ENCODE assay signal across 8 mouse cellular contexts in genomic region chr9:65214778-65215493, GRCm38 (mm10). TPM values are rescaled to one million over a fixed set of nuclear protein-coding genes. Genes with fewer than 3 reads are reported as not detected.
DNase-seq lines count a peak whose midpoint lies in the region; ATAC-seq and TF ChIP-seq lines count a peak whose summit lies in the region.

No protein-coding gene starts in this region.

- H3K27ac ChIP-seq in forebrain, embryonic 11.5 days (ENCODE audit: low read depth, low read length): peak overlapping the region; percentile 81
- H3K27ac ChIP-seq in heart, embryonic 16.5 days (ENCODE audit: low read length): peak overlapping the region; percentile 77
- peak overlapping the region; percentile 99 for H3K27ac ChIP-seq in liver, embryonic 16.5 days (ENCODE audit: low read length)
- peak overlapping the region; percentile 79 for H3K27ac ChIP-seq in neural tube, embryonic 12.5 days
- H3K27ac ChIP-seq in testis, adult 2 months (ENCODE audit: control insufficient read depth, insufficient read depth, low read depth, low read length): peak overlapping the region; percentile 90

- ATAC-seq in forebrain, embryonic 11.5 days (replicated peaks; ENCODE audit: low FRiP score): peak; percentile 94
- ATAC-seq in heart, embryonic 16.5 days (replicated peaks; ENCODE audit: extremely low read depth, insufficient read depth, low FRiP score): peak; percentile 96
- ATAC-seq in liver, embryonic 16.5 days (ENCODE audit: low read depth): peak; percentile 91
- ATAC-seq in neural tube, embryonic 12.5 days (ENCODE audit: low FRiP score, low read depth): peak; percentile 94

- peak; percentile 55 to 66 for DNase-seq in CD8-positive naive resting alpha-beta T cell, adult 2 months (ENCODE audit: low read depth in 2 of 2, low spot score in 2 of 2)
- peak; percentile 76 for DNase-seq in c-Kit-positive CD71-negative TER-119-negative erythroid progenitor cells, embryonic 14.5 days (ENCODE audit: low read depth)
- peak; percentile 94 for DNase-seq in forebrain, embryonic 11.5 days (ENCODE audit: low spot score)
- DNase-seq in kidney, postnatal 36 days: peak; percentile 94 to 96

- TF ChIP-seq CTCF in testis, adult 2 months (IDR thresholded peaks at IDR 0.05; ENCODE audit: control insufficient read depth, insufficient read depth, insufficient replicate concordance, low read depth, low read length): no peak

- no peaks in the 10 kb centered on the region for H3K9me3 ChIP-seq in forebrain, embryonic 11.5 days (ENCODE audit: control insufficient read depth, low read length)
- no peaks in the 10 kb centered on the region for H3K9me3 ChIP-seq in heart, embryonic 16.5 days (replicated peaks; ENCODE audit: control insufficient read depth, low read length)
- no peaks in the 10 kb centered on the region for H3K9me3 ChIP-seq in liver, embryonic 16.5 days (replicated peaks; ENCODE audit: control insufficient read depth, low read length)
- H3K9me3 ChIP-seq in neural tube, embryonic 12.5 days: no peaks in the 10 kb centered on the region

- H3K4me2 ChIP-seq in forebrain, embryonic 11.5 days (ENCODE audit: low read depth, low read length, severe bottlenecking): peak overlapping the region; percentile 94
- H3K4me2 ChIP-seq in heart, embryonic 16.5 days (ENCODE audit: low read depth, low read length): peak overlapping the region; percentile 97
- peak overlapping the region; percentile 95 for H3K4me2 ChIP-seq in liver, embryonic 16.5 days (ENCODE audit: low read depth, low read length)
- peak overlapping the region; percentile 90 for H3K4me2 ChIP-seq in neural tube, embryonic 12.5 days (replicated peaks)

- peak; percentile 41; the same call in 1 of the 2 replicates for TF ChIP-seq POLR2A in testis, adult 2 months (IDR thresholded peaks at IDR 0.05; ENCODE audit: control insufficient read depth, low read depth, low read length)

- H3K36me3 ChIP-seq in forebrain, embryonic 11.5 days (ENCODE audit: control insufficient read depth, insufficient read depth, low read length): no peaks in the 10 kb centered on the region
- no peaks in the 10 kb centered on the region for H3K36me3 ChIP-seq in heart, embryonic 16.5 days (ENCODE audit: control insufficient read depth, insufficient read depth)
- H3K36me3 ChIP-seq in liver, embryonic 16.5 days (ENCODE audit: control insufficient read depth, insufficient read depth): no peaks in the 10 kb centered on the region
- no peaks in the 10 kb centered on the region for H3K36me3 ChIP-seq in neural tube, embryonic 12.5 days
- H3K36me3 ChIP-seq in testis, adult 2 months (ENCODE audit: control insufficient read depth, insufficient read depth, low read length): no peaks in the 10 kb centered on the region

- peak overlapping the region; percentile 84 for H3K9ac ChIP-seq in forebrain, embryonic 11.5 days (ENCODE audit: low read length)
- peak overlapping the region; percentile 91 for H3K9ac ChIP-seq in heart, embryonic 16.5 days (ENCODE audit: low read length)
- peak overlapping the region; percentile 95 for H3K9ac ChIP-seq in liver, embryonic 16.5 days (ENCODE audit: low read depth, low read length)
- H3K9ac ChIP-seq in neural tube, embryonic 12.5 days: peak overlapping the region; percentile 83

- peak overlapping the region; percentile 60 for H3K4me3 ChIP-seq in forebrain, embryonic 11.5 days (ENCODE audit: low read depth, low read length)
- peak overlapping the region; percentile 77 for H3K4me3 ChIP-seq in heart, embryonic 16.5 days (ENCODE audit: low read length)
- H3K4me3 ChIP-seq in liver, embryonic 16.5 days (ENCODE audit: low read depth, low read length): peak overlapping the region; percentile 79
- peak overlapping the region; percentile 58 for H3K4me3 ChIP-seq in neural tube, embryonic 12.5 days
- peak overlapping the region; percentile 89 for H3K4me3 ChIP-seq in testis, adult 2 months (ENCODE audit: control insufficient read depth, low read depth, low read length)

- under 1% methylated on average over 59 of the region's 59 CpGs for WGBS in forebrain, embryonic 11.5 days
- under 1% methylated on average over 59 of the region's 59 CpGs for WGBS in heart, embryonic 16.5 days
- WGBS in liver, embryonic 16.5 days (ENCODE audit: insufficient replicate concordance): under 1% methylated on average over 57 of the region's 59 CpGs
- under 1% methylated on average over 59 of the region's 59 CpGs for WGBS in neural tube, embryonic 12.5 days

- peaks cover 9% of the 10 kb centered on the region; the same call in 1 of the 2 replicates for H3K4me1 ChIP-seq in forebrain, embryonic 11.5 days (replicated peaks; ENCODE audit: control insufficient read depth, insufficient read depth, low read length)
- peaks cover 11% of the 10 kb centered on the region for H3K4me1 ChIP-seq in heart, embryonic 16.5 days (ENCODE audit: control insufficient read depth, insufficient read depth, low read length)
- H3K4me1 ChIP-seq in liver, embryonic 16.5 days (ENCODE audit: control insufficient read depth, low read depth, low read length): peaks cover 39% of the 10 kb centered on the region
- H3K4me1 ChIP-seq in neural tube, embryonic 12.5 days: peaks cover 8% of the 10 kb centered on the region
- H3K4me1 ChIP-seq in testis, adult 2 months (ENCODE audit: control insufficient read depth, insufficient read depth, low read length): peaks cover 6% of the 10 kb centered on the region

- H3K27me3 ChIP-seq in forebrain, embryonic 11.5 days (ENCODE audit: control insufficient read depth, insufficient read depth, low read length): no peaks in the 10 kb centered on the region
- no peaks in the 10 kb centered on the region for H3K27me3 ChIP-seq in heart, embryonic 16.5 days (ENCODE audit: control insufficient read depth, insufficient read depth, low read length)
- no peaks in the 10 kb centered on the region for H3K27me3 ChIP-seq in liver, embryonic 16.5 days (ENCODE audit: control insufficient read depth, insufficient read depth, low read depth, low read length)
- no peaks in the 10 kb centered on the region for H3K27me3 ChIP-seq in neural tube, embryonic 12.5 days (replicated peaks)
- H3K27me3 ChIP-seq in testis, adult 2 months (ENCODE audit: control insufficient read depth, insufficient read depth, low read length): peaks cover 5% of the 10 kb centered on the region; the same call in 1 of the 2 replicates

RNA-seq across cellular contexts. Expression of gene Parp16, which starts 19.8 kb away (rescaled TPM):
- polyA plus RNA-seq in forebrain, embryonic 11.5 days (2014; fragmentation: Nextera tagmentation; extraction: Ambion mirVana): 5.4 and 6.6 TPM in 2 replicates
- 5.4 and 6.5 TPM in 2 replicates for polyA plus RNA-seq in heart, embryonic 16.5 days (2015; fragmentation: Nextera tagmentation; extraction: Ambion mirVana)
- polyA plus RNA-seq in liver, embryonic 16.5 days (2015; fragmentation: Nextera tagmentation; extraction: Ambion mirVana): 9.9 and 11.2 TPM in 2 replicates
- polyA plus RNA-seq in neural tube, embryonic 12.5 days (2016; fragmentation: Nextera tagmentation; extraction: Ambion mirVana): 5.4 and 5.7 TPM in 2 replicates
- polyA plus RNA-seq in testis, adult 2 months (2012; rRNA removed): 2.2 and 2.3 TPM in 2 replicates

RNA-seq across cellular contexts. Expression of gene Cilp, which starts 50.0 kb away (rescaled TPM):
- polyA plus RNA-seq in forebrain, embryonic 11.5 days (2014; fragmentation: Nextera tagmentation; extraction: Ambion mirVana): 0.52 and 0.92 TPM in 2 replicates
- polyA plus RNA-seq in heart, embryonic 16.5 days (2015; fragmentation: Nextera tagmentation; extraction: Ambion mirVana): 0.08 and 0.14 TPM in 2 replicates
- polyA plus RNA-seq in liver, embryonic 16.5 days (2015; fragmentation: Nextera tagmentation; extraction: Ambion mirVana): 0.06 and 0.12 TPM in 2 replicates
- polyA plus RNA-seq in neural tube, embryonic 12.5 days (2016; fragmentation: Nextera tagmentation; extraction: Ambion mirVana): 0.33 and 0.47 TPM in 2 replicates
- 0.26 and 0.33 TPM in 2 replicates for polyA plus RNA-seq in testis, adult 2 months (2012; rRNA removed)

Comparison
In these comparisons a context has a peak if more than half of its experiments do, and no peak if none do; other contexts are left out.
1. Peak in every context shown above with its lines: DNase-seq, ATAC-seq, H3K4me3 ChIP-seq and H3K27ac ChIP-seq.